Mouse (Mus musculus) heart, postnatal 0 days (tissue): ENCODE measurements at regions not wholly inside any gene's neighbourhood (a gene's known extent, or its start where the extent isn't known, plus 50 kb on each side); places are given as distances from the start of the nearest gene placed in this dataset.

ENCODE experiments used
- CTCF ChIP-seq: IDR thresholded peaks from 2 replicates; pipeline ENCODE4 v1.5.1; 2016; ENCODE audit warnings: antibody characterized with exemption, control low read depth, low read depth
- EP300 ChIP-seq: IDR thresholded peaks from 2 replicates; pipeline ENCODE4 v1.6.1; 2016; ENCODE audit warnings: antibody characterized with exemption, low read depth

DNA sequence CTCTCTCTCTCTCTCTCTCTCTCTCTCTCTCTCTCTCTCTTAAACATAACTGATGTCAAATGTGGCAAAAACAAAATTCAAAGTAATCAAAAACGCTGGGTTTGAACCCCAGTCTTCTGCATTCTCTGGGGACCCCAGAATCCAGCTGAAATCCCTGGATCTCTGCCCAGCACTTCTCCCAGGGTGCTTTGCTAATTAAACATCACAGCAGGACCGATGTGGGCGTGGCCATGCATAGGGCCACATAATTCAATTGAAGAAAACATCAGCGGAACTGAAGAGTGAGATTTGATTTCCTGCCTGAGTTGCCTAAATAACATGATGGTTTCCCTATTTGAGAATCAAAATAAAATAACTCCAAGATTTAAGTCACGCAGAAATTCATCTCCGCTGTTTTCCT, 84.9 kb upstream of the Daam1 start:
- TF ChIP-seq EP300 (no peak), CTCF (no peak)
